Mouse (Mus musculus): ENCODE results near the gene AA467197.

- TF ChIP-seq POLR2A (IDR thresholded peaks at IDR 0.05; ENCODE audit: extremely low read depth, insufficient read depth, low read length): no peak
- TF ChIP-seq CTCF (IDR thresholded peaks at IDR 0.05; ENCODE audit: low read depth, low read length): no peak
These were observed 6.9 kb upstream of the AA467197 start for GRCm38 (mm10) chr2:122629871-122630270.
